Mouse (Mus musculus): ENCODE measurements around the gene Gm9040. TPM values are rescaled to one million over a fixed set of nuclear protein-coding genes. Genes with fewer than 3 reads are reported as not detected.
A peak's percentile ranks its signal among the peaks of the same experiment; 100 is the strongest.
"Not testable (repeated sequence)": the region's sequence is repeated elsewhere in the genome, so short reads cannot be mapped to it uniquely, and the experiment has no call there.

The Gm9040 gene
- polyA plus RNA-seq, 1 experiment from 2014 or later, result not detected

DNA sequence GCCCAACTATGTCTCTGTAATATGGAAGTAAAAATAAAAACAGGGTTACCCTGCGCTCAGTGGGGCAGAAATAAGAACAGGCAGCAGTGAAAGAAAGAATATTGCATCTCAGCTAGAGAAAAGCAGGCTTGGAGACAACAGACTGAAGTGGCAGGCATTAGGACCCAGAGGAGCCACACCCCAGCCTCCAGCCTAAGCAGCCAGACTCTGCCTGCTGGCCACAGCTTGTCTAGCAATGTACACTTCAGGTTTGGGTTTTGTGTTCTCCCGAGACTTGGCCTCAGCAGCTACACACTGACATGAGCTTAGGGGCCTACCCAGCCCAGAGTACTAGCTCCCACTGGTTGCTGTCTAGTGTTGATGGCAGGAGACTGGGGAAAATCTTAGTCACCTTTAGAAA lies 24.6 kb downstream of the Gm9040 start:
- H3K27me3 ChIP-seq (ENCODE audit: control insufficient read depth, insufficient read depth, low read length); H3K4me3 ChIP-seq (replicated peaks; ENCODE audit: low read length); ATAC-seq (ENCODE audit: insufficient read depth, low FRiP score); H3K9ac ChIP-seq (ENCODE audit: low read length); H3K36me3 ChIP-seq (ENCODE audit: control insufficient read depth, insufficient read depth, low read length); H3K4me2 ChIP-seq (ENCODE audit: low read depth, low read length); H3K9me3 ChIP-seq (replicated peaks; ENCODE audit: control insufficient read depth, low read length); H3K27ac ChIP-seq (ENCODE audit: low read length); H3K4me1 ChIP-seq (ENCODE audit: control insufficient read depth, insufficient read depth, low read length): not testable (repeated sequence)
- WGBS, result 42% methylated on average over 2 of the region's 2 CpGs

DNA sequence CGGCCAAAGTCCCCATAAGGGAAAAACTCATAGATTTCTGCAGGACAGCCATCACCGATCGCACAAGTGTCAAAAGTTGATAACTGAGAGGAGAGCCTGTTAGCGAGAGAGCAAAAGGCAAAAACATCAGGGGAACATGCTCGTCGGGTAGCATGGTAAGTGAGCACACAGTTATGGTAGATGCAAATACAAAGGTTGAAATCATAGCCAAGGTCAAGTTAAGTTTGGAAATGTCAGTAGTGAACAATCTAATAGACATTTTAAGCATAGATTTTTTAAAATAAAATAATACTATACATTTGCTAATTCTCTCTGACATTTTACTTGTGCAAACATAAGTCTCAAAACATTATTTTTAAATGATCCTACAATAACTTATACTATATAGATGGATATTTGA lies 31.8 kb downstream of the Gm9040 start, which contains the start of gene Iltifb:
Iltifb (minus strand) TSS at position 101 of the 400 bp plus-strand sequence.
- H3K4me3 ChIP-seq (replicated peaks; ENCODE audit: low read length), result no peak within 1 kb of the TSS
- ATAC-seq (ENCODE audit: insufficient read depth, low FRiP score), result no peak
- no peaks in the 10 kb centered on the region for H3K9me3 ChIP-seq (replicated peaks; ENCODE audit: control insufficient read depth, low read length)
- no peak within 1 kb of the TSS for H3K4me2 ChIP-seq (ENCODE audit: low read depth, low read length)
- no peak within 1 kb of the TSS for H3K27ac ChIP-seq (ENCODE audit: low read length)
- WGBS, result 88% methylated on average over 6 of the region's 6 CpGs
- H3K36me3 ChIP-seq (ENCODE audit: control insufficient read depth, insufficient read depth, low read length), result no peaks in the 10 kb centered on the region
- no peaks in the 10 kb centered on the region for H3K27me3 ChIP-seq (ENCODE audit: control insufficient read depth, insufficient read depth, low read length)
- H3K4me1 ChIP-seq (ENCODE audit: control insufficient read depth, insufficient read depth, low read length), result no peaks in the 10 kb centered on the region
- H3K9ac ChIP-seq (ENCODE audit: low read length), result no peak within 1 kb of the TSS

DNA sequence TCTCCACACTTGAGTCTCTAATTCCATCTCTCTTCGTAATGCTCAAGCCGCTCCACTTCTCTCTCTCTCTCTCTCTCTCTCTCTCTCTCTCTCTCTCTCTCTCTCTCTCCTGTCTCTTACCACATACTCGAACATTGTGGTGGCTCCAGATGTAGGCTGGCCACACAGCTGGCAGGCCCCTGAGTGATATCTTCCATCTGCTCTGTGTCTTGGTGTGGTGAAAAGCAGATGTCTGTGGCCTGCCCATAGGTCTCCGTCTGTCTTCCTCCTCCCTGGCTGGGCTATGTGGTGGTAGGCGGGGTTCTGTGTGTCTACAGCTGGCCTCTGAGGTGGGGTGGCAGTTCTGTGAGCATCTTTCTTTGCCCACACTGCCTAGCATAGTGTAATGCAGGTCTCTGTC lies 43.8 kb downstream of the Gm9040 start:
- not testable (repeated sequence) for H3K9me3 ChIP-seq (replicated peaks; ENCODE audit: control insufficient read depth, low read length); H3K9ac ChIP-seq (ENCODE audit: low read length); H3K4me2 ChIP-seq (ENCODE audit: low read depth, low read length); ATAC-seq (ENCODE audit: insufficient read depth, low FRiP score); H3K27me3 ChIP-seq (ENCODE audit: control insufficient read depth, insufficient read depth, low read length); H3K36me3 ChIP-seq (ENCODE audit: control insufficient read depth, insufficient read depth, low read length); H3K27ac ChIP-seq (ENCODE audit: low read length); H3K4me3 ChIP-seq (replicated peaks; ENCODE audit: low read length); H3K4me1 ChIP-seq (ENCODE audit: control insufficient read depth, insufficient read depth, low read length)
- no CpG with 5 or more reads among the region's 5 CpGs for WGBS

DNA sequence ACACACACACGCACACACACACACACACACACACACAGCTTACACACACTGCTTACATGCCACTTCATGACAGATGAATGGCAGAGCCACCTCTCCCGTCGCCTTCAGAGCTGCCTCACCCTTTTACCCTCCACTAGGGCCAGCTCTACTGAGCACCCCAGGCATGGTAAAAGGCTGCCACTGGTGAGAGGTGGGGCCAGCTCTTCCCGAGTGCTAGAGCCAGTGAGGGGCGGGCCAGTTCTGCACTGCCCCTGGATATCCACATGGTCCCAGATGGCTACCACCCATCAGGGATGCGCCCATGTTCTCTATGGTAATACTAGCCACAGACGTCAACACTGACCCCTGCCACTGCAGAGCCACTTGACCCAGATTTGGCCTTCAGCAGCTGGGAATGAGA lies 44.2 kb downstream of the Gm9040 start:
- 67% methylated on average over 7 of the region's 7 CpGs for WGBS

DNA sequence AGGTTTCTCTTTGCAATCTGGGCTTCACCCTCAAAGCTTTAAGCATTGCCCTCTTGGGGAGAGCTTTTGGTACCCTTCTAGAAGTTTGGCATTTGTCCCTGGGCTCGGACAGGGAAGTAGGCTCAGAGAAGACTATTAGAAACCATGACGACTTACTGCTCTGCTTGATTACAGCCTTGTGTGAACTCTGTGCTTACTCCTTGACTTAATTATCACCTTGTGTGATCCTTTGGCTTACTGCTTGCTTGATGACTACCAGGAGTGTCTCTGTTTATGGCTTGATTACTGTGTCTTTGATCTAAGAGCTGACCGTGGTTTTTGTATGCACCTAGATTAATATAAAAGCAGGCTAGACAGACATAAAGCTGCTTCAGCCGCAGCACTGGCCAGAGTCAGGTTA lies 48.7 kb downstream of the Gm9040 start:
- not testable (repeated sequence) for H3K9me3 ChIP-seq (replicated peaks; ENCODE audit: control insufficient read depth, low read length); H3K4me3 ChIP-seq (replicated peaks; ENCODE audit: low read length); H3K36me3 ChIP-seq (ENCODE audit: control insufficient read depth, insufficient read depth, low read length); H3K9ac ChIP-seq (ENCODE audit: low read length); ATAC-seq (ENCODE audit: insufficient read depth, low FRiP score); H3K27ac ChIP-seq (ENCODE audit: low read length); H3K4me1 ChIP-seq (ENCODE audit: control insufficient read depth, insufficient read depth, low read length); H3K4me2 ChIP-seq (ENCODE audit: low read depth, low read length); H3K27me3 ChIP-seq (ENCODE audit: control insufficient read depth, insufficient read depth, low read length)
- no CpG with 5 or more reads among the region's 4 CpGs for WGBS

More for the DNA sequence above, 44.2 kb downstream of the Gm9040 start:
- H3K9me3 ChIP-seq (replicated peaks; ENCODE audit: control insufficient read depth, low read length); H3K4me1 ChIP-seq (ENCODE audit: control insufficient read depth, insufficient read depth, low read length); H3K9ac ChIP-seq (ENCODE audit: low read length); H3K4me3 ChIP-seq (replicated peaks; ENCODE audit: low read length); H3K27me3 ChIP-seq (ENCODE audit: control insufficient read depth, insufficient read depth, low read length); H3K4me2 ChIP-seq (ENCODE audit: low read depth, low read length); H3K36me3 ChIP-seq (ENCODE audit: control insufficient read depth, insufficient read depth, low read length); H3K27ac ChIP-seq (ENCODE audit: low read length): not testable (repeated sequence)
- ATAC-seq (ENCODE audit: insufficient read depth, low FRiP score), result peak; percentile 37; the same call in 1 of the 2 replicates

Other genes starting within 250 kb of the Gm9040 start
- 15.2 and 17.9 TPM in 2 replicates for gene Mdm1, start 185.2 kb downstream of the Gm9040 start, polyA plus RNA-seq (2015; fragmentation: Nextera tagmentation; extraction: Ambion mirVana)
- not detected in 2 replicates for gene Il22, start 122.0 kb downstream of the Gm9040 start, polyA plus RNA-seq (2015; fragmentation: Nextera tagmentation; extraction: Ambion mirVana)
- gene Gm32717, start 86.2 kb downstream of the Gm9040 start, polyA plus RNA-seq (2015; fragmentation: Nextera tagmentation; extraction: Ambion mirVana), result not detected in 2 replicates
- not detected in 2 replicates for gene Gm32802, start 68.3 kb downstream of the Gm9040 start, polyA plus RNA-seq (2015; fragmentation: Nextera tagmentation; extraction: Ambion mirVana)
- gene Iltifb, start 31.9 kb downstream of the Gm9040 start, polyA plus RNA-seq (2015; fragmentation: Nextera tagmentation; extraction: Ambion mirVana), result not detected in 2 replicates
- gene Gm9044, start 5.4 kb upstream of the Gm9040 start, polyA plus RNA-seq (2015; fragmentation: Nextera tagmentation; extraction: Ambion mirVana), result not detected in 2 replicates
- 0.27 TPM in 1 of 2 replicates, not detected in the other for gene Gm9045, start 10.9 kb upstream of the Gm9040 start, polyA plus RNA-seq (2015; fragmentation: Nextera tagmentation; extraction: Ambion mirVana)
- gene Gm9046, start 16.3 kb upstream of the Gm9040 start, polyA plus RNA-seq (2015; fragmentation: Nextera tagmentation; extraction: Ambion mirVana), result not detected in 2 replicates
- not detected in 2 replicates for gene Gm9048, start 21.7 kb upstream of the Gm9040 start, polyA plus RNA-seq (2015; fragmentation: Nextera tagmentation; extraction: Ambion mirVana)
- 0.27 TPM in 1 of 2 replicates, not detected in the other for gene Gm9049, start 27.1 kb upstream of the Gm9040 start, polyA plus RNA-seq (2015; fragmentation: Nextera tagmentation; extraction: Ambion mirVana)
- gene Ifng, start 114.1 kb upstream of the Gm9040 start, polyA plus RNA-seq (2015; fragmentation: Nextera tagmentation; extraction: Ambion mirVana), result not detected in 2 replicates